Mouse (Mus musculus): ENCODE data around the gene Abi1. TPM values are rescaled to one million over a fixed set of nuclear protein-coding genes. Genes with fewer than 3 reads are reported as not detected.

Abi1 gene
- polyA plus RNA-seq, 1 experiment from 2014 or later = 57.0 TPM

Other genes starting within 250 kb of the Abi1 start
- gene Pdss1, start 144.7 kb downstream of the Abi1 start, polyA plus RNA-seq (2015; fragmentation: Nextera tagmentation; extraction: Ambion mirVana) = 15.4 and 16.6 TPM in 2 replicates
- gene Acbd5, start 27.9 kb upstream of the Abi1 start, polyA plus RNA-seq (2015; fragmentation: Nextera tagmentation; extraction: Ambion mirVana) = 30.4 and 33.4 TPM in 2 replicates
- 8.2 and 8.7 TPM in 2 replicates for gene Mastl, start 115.8 kb upstream of the Abi1 start, polyA plus RNA-seq (2015; fragmentation: Nextera tagmentation; extraction: Ambion mirVana)
- gene Yme1l1, start 116.1 kb upstream of the Abi1 start, polyA plus RNA-seq (2015; fragmentation: Nextera tagmentation; extraction: Ambion mirVana) = 75.5 and 78.8 TPM in 2 replicates
- not detected in 2 replicates for gene 4931423N10Rik, start 167.2 kb upstream of the Abi1 start, polyA plus RNA-seq (2015; fragmentation: Nextera tagmentation; extraction: Ambion mirVana)

Measured in limb, embryonic 15.5 days (tissue).